Mouse (Mus musculus) lung, postnatal 0 days (tissue): ENCODE measurements around the gene Grm2. TPM values are rescaled to one million over a fixed set of nuclear protein-coding genes. Genes with fewer than 3 reads are reported as not detected.
A peak's percentile ranks its signal among the peaks of the same experiment; 100 is the strongest.

ENCODE experiments used
- ATAC-seq: fragments of 200-750 bp; cut with Nextera tagmentation; 2 replicates; pipeline ENCODE4 v1.8.0; 2017; ENCODE audit warnings: moderate library complexity
- DNase-seq: peaks from one replicate; pipeline ENCODE4 v3.0.0-alpha.2; 2016; ENCODE audit warnings: low spot score
- H3K27ac ChIP-seq: fragments of 300-500 bp; sonication (generic); 2 replicates; pipeline ENCODE4 v1.5.1; 2014; ENCODE audit warnings: antibody characterized with exemption, mild to moderate bottlenecking, low read length, mixed read lengths
- H3K27me3 ChIP-seq: fragments of 300-500 bp; sonication (generic); replicated peaks from 2 replicates; pipeline ENCODE4 v1.6.1; 2014; ENCODE audit warnings: low read length, mixed read lengths; ENCODE audit not compliant: insufficient read depth
- H3K36me3 ChIP-seq: fragments of 300-500 bp; sonication (generic); 2 replicates; pipeline ENCODE4 v1.6.1; 2014; ENCODE audit warnings: low read length, mixed read lengths; ENCODE audit not compliant: insufficient read depth
- H3K4me1 ChIP-seq: fragments of 300-500 bp; sonication (generic); 2 replicates; pipeline ENCODE4 v1.6.1; 2014; ENCODE audit warnings: antibody characterized with exemption, low read depth, low read length, mixed read lengths; ENCODE audit not compliant: insufficient read depth
- H3K4me2 ChIP-seq: fragments of 300-500 bp; sonication (generic); replicated peaks from 2 replicates; pipeline ENCODE4 v1.6.1; 2014; ENCODE audit warnings: low read depth, mild to moderate bottlenecking, low read length, moderate library complexity, mixed read lengths
- H3K4me3 ChIP-seq: fragments of 300-500 bp; sonication (generic); 2 replicates; pipeline ENCODE4 v1.5.1; 2014; ENCODE audit warnings: low read depth, low read length
- H3K9ac ChIP-seq: fragments of 300-500 bp; sonication (generic); replicated peaks from 2 replicates; pipeline ENCODE4 v1.6.1; 2014; ENCODE audit warnings: low read depth, mild to moderate bottlenecking
- H3K9me3 ChIP-seq: fragments of 300-500 bp; sonication (generic); 2 replicates; pipeline ENCODE4 v1.6.1; 2016; ENCODE audit warnings: low read length, mixed read lengths
- CTCF ChIP-seq: IDR thresholded peaks from 2 replicates; pipeline ENCODE4 v1.5.1; 2016; ENCODE audit warnings: antibody characterized with exemption, mild to moderate bottlenecking
- EP300 ChIP-seq: IDR thresholded peaks from 2 replicates; pipeline ENCODE4 v1.6.1; 2016; ENCODE audit warnings: antibody characterized with exemption, mild to moderate bottlenecking, control low read depth
- WGBS: fragments of 180-500 bp; shearing (Covaris S2); extraction: QIAGEN DNeasy Blood & Tissue Kit; methylation state at CpG from one replicate; pipeline ENCODE4 v1.1.7; 2014; 5-methylcytosine and 5-hydroxymethylcytosine counted together
- polyA plus RNA-seq: library from polyadenylated mRNA; unstranded; fragments of >200 nt; fragmentation: Nextera tagmentation; extraction: Ambion mirVana; gene quantifications from 2 replicates; pipeline ENCODE4 v1.2.1, GENCODE M21; 2015

The Grm2 gene
- polyA plus RNA-seq, 1 experiment from 2014 or later: not detected

- Histone ChIP-seq H3K36me3 (0 out of 2 replicates have a peak, but pooled peaks cover 7% of the 10 kb centered on the region), H3K9me3 (no peaks in the 10 kb centered on the region), H3K27ac (peak overlapping the region; percentile 83), H3K27me3 (no peaks in the 10 kb centered on the region), H3K4me2 (peak overlapping the region; percentile 96), H3K9ac (peak overlapping the region; percentile 63), H3K4me3 (peak overlapping the region; percentile 62), H3K4me1 (peaks cover 7% of the 10 kb centered on the region; the same call in 1 of the 2 replicates)
- 5% methylated on average over 11 of the region's 14 CpGs for WGBS
- TF ChIP-seq CTCF: no peak
- no peak for TF ChIP-seq EP300
- ATAC-seq: peak; percentile 11; the same call in 1 of the 2 replicates
- DNase-seq: no peak
Measured at GRCm38 (mm10) chr9:106684918-106685248, 29.0 kb upstream of the Grm2 start.

GRCm38 (mm10) chr9:106684093-106684872, 28.4 kb upstream of the Grm2 start:
- DNase-seq: no peak
- Histone ChIP-seq H3K36me3 (peaks cover 9% of the 10 kb centered on the region; the same call in 1 of the 2 replicates), H3K27ac (no peak overlapping the region), H3K4me3 (peak overlapping the region; percentile 62; the same call in 1 of the 2 replicates), H3K4me1 (peaks cover 7% of the 10 kb centered on the region; the same call in 1 of the 2 replicates), H3K9ac (peak overlapping the region; percentile 63), H3K4me2 (peak overlapping the region; percentile 96), H3K9me3 (no peaks in the 10 kb centered on the region), H3K27me3 (no peaks in the 10 kb centered on the region)
- ATAC-seq: no peak
- TF ChIP-seq EP300: no peak
- no peak for TF ChIP-seq CTCF
- WGBS: 68% methylated on average over 6 of the region's 6 CpGs

GRCm38 (mm10) chr9:106681026-106681425, 25.1 kb upstream of the Grm2 start:
- DNase-seq: no peak
- H3K9me3 ChIP-seq: no peaks in the 10 kb centered on the region
- no peak overlapping the region for H3K4me3 ChIP-seq
- H3K27ac ChIP-seq: no peak overlapping the region
- H3K9ac ChIP-seq: no peak overlapping the region
- ATAC-seq: no peak
- no peak overlapping the region for H3K4me2 ChIP-seq
- H3K4me1 ChIP-seq: peaks cover 4% of the 10 kb centered on the region; the same call in 1 of the 2 replicates
- WGBS: 89% methylated on average over 9 of the region's 9 CpGs
- TF ChIP-seq EP300: no peak
- no peak for TF ChIP-seq CTCF
- H3K27me3 ChIP-seq: no peaks in the 10 kb centered on the region
- peaks cover 14% of the 10 kb centered on the region; the same call in 1 of the 2 replicates for H3K36me3 ChIP-seq

- ATAC-seq (no peak), DNase-seq (no peak)
- Histone ChIP-seq H3K36me3 (peaks cover 18% of the 10 kb centered on the region; the same call in 1 of the 2 replicates), H3K4me2 (no peak overlapping the region), H3K27ac (no peak overlapping the region), H3K9me3 (no peaks in the 10 kb centered on the region), H3K9ac (no peak overlapping the region), H3K4me3 (no peak overlapping the region), H3K27me3 (no peaks in the 10 kb centered on the region), H3K4me1 (no peaks in the 10 kb centered on the region)
- 80% methylated on average over 4 of the region's 4 CpGs for WGBS
- TF ChIP-seq CTCF: no peak
- no peak for TF ChIP-seq EP300
Measured at GRCm38 (mm10) chr9:106678242-106678641, 22.4 kb upstream of the Grm2 start.

GRCm38 (mm10) chr9:106677702-106678101, 21.8 kb upstream of the Grm2 start:
- Histone ChIP-seq H3K27me3 (no peaks in the 10 kb centered on the region), H3K4me1 (no peaks in the 10 kb centered on the region), H3K27ac (no peak overlapping the region), H3K9me3 (no peaks in the 10 kb centered on the region), H3K36me3 (peaks cover 22% of the 10 kb centered on the region; the same call in 1 of the 2 replicates), H3K4me2 (no peak overlapping the region), H3K4me3 (no peak overlapping the region), H3K9ac (no peak overlapping the region)
- no peak for DNase-seq
- WGBS: 81% methylated on average over 5 of the region's 5 CpGs
- ATAC-seq: no peak
- no peak for TF ChIP-seq CTCF
- no peak for TF ChIP-seq EP300

- Histone ChIP-seq H3K9me3 (no peaks in the 10 kb centered on the region), H3K9ac (no peak overlapping the region), H3K27ac (no peak overlapping the region), H3K4me2 (no peak overlapping the region), H3K36me3 (peaks cover 25% of the 10 kb centered on the region; the same call in 1 of the 2 replicates), H3K4me3 (no peak overlapping the region), H3K27me3 (no peaks in the 10 kb centered on the region), H3K4me1 (no peaks in the 10 kb centered on the region)
- no peak for TF ChIP-seq EP300
- no peak for TF ChIP-seq CTCF
- no peak for ATAC-seq
- WGBS: 76% methylated on average over 4 of the region's 4 CpGs
- DNase-seq: no peak
Measured at GRCm38 (mm10) chr9:106676571-106676970, 20.7 kb upstream of the Grm2 start.
